In the genomic region with DNA sequence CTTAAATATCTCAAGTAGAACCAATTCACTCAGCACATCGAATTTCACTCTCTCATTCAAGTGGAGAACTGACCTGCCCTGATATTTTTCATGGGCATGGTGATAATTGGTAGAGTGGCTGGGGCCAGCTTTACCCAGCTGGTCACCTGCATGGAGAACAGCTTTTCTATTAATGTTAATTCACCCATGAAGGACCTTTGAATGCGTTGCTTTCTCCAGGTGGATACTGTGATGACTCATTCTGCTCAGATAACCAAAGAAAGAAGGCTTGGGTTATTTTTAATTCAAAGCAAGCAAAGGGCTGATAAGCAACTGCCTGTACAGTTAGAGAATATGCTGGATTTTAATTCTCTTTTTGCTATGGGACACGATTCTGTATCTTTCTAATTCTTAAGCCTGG, we compare ENCODE assay signal across 16 mouse cellular contexts.
DNase-seq lines count a peak whose midpoint lies in the region; TF ChIP-seq lines count a peak whose summit lies in the region.
"Had no signal": no experiment of that assay in that cellular context is flagged by ENCODE, and none has a peak within 500 bp of the region (broad histone marks: within the 10 kb centered on the region; RNA-seq: fewer than 3 reads in every experiment).

No protein-coding gene starts in this region.

- no peak for TF ChIP-seq POLR2A in brain, embryonic 14.5 days (IDR thresholded peaks at IDR 0.05; ENCODE audit: borderline replicate concordance, extremely low read depth, insufficient read depth, insufficient read length, poor library complexity, severe bottlenecking)

- no peak for TF ChIP-seq CTCF in brain, embryonic 14.5 days (IDR thresholded peaks at IDR 0.05; ENCODE audit: borderline replicate concordance, extremely low read depth, insufficient read depth, insufficient read length)

- peak; percentile 13 to 49 for DNase-seq in cerebellum, postnatal 14 days
- DNase-seq in cerebellum, adult 9-10 months, result no peak
- peak; percentile 30 for DNase-seq in A20 (ENCODE audit: low read depth, low spot score)
- DNase-seq in brain, embryonic 14.5 days (ENCODE audit: low read depth), result peak; percentile 2
- no peak for DNase-seq in urinary bladder, postnatal 10 days (ENCODE audit: low spot score)
- DNase-seq in frontal cortex, postnatal 10 days (ENCODE audit: low spot score in 2 of 2), result no peak
- DNase-seq: adrenal gland, adult 8-10 months; adrenal gland, postnatal 25 days; cerebellum, adult 11 months; embryo, embryonic 11 days; gastrocnemius, postnatal 10 days; gastrocnemius, postnatal 36 days; heart, adult 2 months; heart, postnatal 14 days; heart, postnatal 4 days; kidney, adult 11 months had no signal

Comparison
In these comparisons a context has a peak if more than half of its experiments do, and no peak if none do; other contexts are left out.
1. DNase-seq: peak in cerebellum, postnatal 14 days (2 of 2), A20 (single experiment) and brain, embryonic 14.5 days (single experiment); none in cerebellum, adult 9-10 months (single experiment), urinary bladder, postnatal 10 days (single experiment) and frontal cortex, postnatal 10 days (0 of 2).